Mouse (Mus musculus) 3T3-L1 (cell line): ENCODE results near the gene Ifngr2.

Experiments used
- DNase-seq: peaks from one replicate; pipeline ENCODE4 v3.0.0-alpha.2; 2015; ENCODE audit warnings: low read depth, low spot score

Gene Ifngr2

DNA sequence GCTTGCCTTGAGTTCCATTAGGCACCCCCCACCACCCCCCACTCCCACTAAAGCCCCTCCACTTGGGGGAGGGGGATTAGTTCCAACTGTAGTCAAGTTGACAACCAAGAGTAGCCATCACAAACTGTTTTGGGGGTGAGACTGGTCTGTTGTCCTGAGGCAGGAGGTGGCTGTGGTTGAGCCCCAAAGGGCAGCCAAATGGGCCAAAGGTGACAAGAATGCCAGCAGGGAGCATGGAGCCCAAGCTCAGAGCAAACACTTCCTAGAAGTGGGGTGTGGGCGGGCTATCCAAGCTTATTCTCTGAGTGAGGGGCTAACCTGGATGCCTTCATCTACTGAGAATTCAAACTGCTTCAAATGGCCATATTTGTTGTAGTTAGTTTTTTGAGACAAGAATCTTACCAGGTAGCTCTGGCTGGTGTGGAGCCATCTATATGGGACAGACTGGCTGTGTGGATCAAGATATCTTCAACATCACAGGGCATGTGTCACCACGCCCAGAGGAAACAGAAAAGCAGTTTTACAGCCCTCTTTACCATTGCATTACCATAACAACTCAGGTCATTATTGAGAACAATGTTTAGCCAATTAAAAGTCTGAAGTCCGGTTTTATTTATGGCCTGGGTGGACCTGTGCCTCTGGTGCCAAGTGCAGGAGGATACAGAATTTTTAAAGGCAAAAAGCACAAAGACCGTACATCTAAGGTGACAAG is 17.9 kb downstream of the Ifngr2 start:
- DNase-seq = no peak

DNA sequence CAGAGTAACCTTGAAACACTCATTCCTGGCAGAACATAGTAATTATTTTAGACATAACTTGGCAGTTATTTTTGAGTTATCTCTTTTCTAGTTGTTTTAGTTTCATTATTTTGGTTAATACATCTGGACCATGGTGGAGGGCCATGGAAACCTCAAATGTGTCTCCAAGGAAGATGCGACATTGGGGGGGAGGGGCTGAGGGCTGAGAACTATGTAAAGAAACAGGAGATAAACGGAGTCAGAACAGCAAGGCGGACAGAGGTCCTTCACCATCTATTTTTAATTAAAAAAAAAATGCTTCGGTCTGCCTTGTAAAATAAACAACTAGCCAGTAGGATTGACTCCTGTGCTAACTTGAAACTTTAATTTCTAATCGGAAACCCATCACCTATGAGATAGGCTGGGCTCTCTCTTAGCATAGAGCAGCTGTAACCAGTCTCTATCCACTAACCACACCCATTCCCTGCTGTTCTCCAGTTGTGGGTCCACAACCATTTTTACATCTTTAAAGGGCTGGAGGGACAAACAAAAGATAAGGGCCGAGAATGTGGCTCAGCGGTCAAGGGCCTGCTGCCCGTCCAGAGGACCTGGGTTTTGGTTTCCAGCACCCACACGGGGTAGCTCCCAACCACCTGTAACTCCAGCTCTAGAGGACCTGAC is 18.6 kb downstream of the Ifngr2 start:
- DNase-seq = no peak

DNA sequence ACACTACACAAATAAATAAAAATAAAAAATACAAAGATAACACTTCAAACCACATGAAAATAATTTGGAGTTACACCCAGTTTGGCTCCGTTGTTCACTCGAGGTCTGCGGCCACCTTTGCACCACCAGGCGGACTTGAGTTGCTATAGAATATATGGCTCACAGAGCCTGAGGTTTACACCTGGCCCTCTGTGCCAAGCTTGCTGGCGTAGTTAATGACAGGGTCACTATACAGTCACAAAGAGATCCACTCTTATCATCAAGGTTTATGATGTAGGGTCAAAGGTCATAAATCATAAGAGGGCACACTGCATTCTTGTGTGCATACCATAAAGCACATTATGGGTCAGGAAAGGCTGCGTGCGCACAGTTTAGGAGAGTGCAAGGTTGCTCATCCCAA is 19.1 kb downstream of the Ifngr2 start:
- DNase-seq = no peak

DNA sequence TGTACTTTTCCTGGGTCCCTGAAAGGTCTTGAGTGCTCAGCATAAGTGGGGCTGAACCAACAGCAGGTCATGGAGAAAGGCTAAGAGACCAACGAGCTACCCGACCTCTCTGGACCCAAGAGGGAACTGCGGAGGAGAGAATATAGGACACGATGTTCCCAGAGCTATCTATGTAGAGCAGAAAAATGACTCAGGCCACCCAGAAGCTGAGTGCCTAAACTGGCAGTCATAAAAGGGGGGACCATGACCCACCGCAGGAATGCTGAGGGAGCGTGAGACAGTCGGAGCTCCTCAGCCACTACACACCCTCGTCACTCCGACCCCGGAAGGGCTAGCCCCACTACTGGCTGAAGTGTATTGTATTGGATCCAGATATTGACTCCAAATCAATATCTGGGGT is 22.1 kb downstream of the Ifngr2 start:
- DNase-seq = no peak

DNA sequence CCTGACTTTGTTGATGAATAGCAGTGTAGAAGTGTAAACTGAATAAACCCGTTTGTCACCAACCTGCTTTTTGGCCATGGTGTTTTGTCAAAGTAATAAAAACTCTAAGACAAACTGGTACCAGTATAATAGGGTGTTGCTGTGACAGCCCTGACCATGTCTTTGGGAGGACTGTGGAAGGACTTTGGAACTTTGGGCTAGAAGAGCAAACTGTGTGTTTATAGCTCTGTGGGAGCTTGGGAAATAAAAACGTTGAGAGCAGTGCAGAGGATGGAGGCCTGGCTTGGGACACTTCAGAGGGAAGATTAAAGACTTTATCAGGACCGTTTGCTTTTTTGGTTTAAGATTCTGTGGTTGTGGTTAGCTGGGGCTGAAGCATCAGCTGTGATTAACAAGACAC is 24.2 kb downstream of the Ifngr2 start:
- no peak for DNase-seq

DNA sequence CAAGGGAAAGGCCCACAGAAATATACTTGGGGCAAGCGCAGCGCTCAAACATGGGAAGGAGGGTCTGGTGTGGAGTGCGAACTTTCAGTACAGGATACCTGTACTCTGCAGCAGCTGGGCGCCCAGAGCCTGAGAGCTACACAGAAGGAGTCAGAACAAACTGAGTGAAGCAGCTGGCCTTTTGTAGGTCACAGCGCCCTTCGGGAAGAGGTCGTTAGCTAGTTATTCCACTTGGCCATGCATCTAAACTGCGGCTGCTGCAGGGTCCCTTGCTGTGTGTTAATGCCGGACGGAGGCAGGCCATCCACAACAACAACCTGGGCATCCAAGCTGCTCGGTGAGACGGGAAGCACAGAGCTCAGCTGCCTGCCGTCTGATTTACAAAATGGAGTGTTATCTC is 28.3 kb downstream of the Ifngr2 start:
- DNase-seq = no peak

DNA sequence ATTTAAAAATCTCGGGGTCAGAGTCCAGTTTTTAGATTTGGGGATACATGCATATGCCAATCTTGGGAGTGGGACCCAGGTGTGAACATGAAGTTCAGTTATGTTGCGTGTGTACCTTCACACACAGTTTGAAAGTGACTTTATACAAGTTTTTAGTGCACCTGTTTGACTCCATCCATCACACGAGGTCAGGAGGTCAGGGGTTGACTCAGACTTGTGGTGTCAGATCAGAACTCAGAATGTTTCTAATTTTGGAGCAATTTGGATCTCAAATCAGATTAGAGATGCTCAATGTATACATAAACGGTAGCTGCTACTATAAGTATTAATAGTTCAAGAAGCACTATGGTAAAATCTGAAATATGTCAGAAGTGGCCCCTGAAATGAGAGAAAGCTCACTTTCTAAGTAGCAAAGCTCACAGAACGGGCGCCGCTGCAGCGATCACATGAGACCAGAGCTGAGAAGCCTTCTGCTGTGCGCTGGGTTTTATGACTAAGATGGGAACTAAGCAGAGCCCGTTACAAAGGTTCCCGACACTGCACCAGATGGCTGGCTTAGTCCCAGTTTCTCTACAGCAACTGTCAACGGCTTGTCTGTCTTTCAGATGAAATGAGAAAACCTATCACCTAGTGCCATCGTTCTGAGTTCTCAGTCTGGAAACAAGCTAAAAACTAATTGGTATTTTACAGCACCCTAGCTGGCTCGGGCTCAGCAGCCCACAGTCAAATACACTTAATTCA is 32.3 kb downstream of the Ifngr2 start:
- no peak for DNase-seq

DNA sequence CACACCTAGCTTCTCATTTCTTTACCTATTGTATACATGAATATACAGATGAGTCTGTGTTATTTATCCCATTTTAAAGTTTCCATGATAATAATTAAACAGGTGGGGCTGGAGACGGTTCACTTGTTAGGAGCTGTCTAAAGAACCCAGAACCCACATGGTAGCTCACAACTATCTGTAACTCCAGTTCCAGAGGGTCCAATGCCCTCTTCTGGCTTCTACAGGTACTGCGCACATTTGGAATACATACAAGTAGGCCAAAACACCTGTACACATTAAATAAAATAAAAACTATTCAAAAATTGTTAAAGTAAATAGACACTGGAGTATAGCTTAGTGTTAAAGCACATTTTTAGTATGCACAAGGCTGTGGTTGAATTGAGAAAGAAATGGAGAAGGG is 35.4 kb downstream of the Ifngr2 start:
- DNase-seq = peak; percentile 66

DNA sequence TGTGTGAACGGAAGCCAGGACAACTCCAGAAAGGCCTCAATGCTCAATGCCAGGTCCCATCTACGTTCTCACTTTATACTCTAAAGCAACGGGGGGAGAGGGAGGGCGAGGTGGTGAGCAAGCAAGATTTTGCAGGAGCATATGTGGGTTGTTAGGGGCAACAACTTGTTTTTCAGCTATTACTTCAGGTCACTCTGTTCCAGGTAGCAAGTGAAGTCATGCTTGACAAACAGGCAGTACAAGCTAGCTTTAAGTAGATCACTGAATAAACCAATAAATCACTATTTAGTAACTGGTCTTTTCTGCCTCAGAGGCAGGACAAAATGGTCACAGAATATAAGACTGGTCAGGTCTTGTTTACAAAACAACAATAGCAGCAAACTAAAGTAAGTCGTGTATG is 38.7 kb downstream of the Ifngr2 start:
- no peak for DNase-seq

DNA sequence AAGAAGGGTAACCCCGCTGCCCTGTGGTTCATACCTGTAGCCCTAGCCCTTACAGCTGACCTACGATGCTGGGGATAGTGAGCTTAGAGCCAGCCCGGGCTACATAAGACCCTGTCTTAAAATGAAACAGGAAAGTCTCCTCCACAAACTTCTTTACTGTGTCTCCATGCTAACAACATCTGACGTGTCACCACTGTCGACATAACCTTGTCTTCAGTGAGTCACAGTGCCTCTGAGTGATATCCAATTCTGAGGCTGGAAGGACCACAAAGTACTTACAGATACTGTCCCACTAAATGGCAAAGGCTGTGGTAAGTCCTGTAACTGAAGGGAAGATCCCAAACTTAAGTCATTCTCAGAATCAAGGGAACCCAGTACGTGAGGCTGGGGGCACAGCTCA is 39.4 kb downstream of the Ifngr2 start:
- no peak for DNase-seq

DNA sequence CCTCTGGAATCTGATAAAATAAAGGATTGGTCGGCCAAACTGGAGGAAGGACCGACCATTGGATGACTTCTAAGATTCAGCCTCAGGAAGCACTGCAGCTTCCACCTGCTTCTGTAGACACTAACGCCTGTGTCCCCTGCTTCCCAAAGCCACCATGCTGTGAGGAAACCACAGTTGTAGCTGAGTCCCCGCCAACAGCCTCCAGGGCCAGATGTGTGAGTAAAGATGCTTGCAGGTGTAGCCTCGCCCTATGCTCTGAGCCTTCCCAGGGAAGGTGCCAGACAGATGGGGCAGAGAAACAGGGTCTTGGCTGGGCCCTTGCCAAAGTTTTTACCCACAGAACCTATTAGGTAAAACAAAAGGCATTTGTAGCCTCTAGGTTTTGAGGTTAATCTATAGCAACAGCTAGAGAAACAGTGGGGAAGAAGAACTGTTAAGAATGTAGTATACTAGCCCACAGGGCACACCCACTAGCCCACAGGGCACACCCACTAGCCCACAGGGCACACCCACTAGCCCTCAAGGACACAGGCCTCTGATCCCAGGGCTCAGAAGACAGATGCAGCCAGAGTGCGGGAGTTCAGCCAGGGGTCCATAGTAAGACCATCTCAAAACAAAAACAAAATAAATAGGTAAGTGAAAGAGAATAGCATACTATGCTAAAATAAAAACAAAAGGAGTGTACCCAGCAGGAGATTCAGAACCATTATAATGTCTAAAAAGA is 41.0 kb downstream of the Ifngr2 start:
- no peak for DNase-seq

DNA sequence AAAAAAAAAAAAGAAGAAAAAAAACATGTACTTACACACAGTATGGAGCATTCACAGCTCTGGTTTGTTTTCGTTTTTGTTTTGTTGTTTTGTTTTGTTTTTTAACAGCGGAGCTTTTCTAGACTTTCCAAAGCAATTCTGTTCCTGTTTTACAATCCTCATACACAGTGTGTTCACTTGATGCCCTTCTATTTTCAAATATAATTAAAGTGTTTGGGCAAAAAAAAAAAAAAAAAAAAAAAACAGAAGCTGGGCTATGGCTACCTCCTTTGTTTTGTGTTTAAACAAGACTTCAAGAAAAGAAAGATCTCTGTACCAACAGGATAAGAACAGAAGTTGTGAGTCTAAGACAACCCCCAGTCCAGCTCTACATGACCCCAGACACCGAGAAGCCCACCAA is 41.8 kb downstream of the Ifngr2 start:
- no peak for DNase-seq

DNA sequence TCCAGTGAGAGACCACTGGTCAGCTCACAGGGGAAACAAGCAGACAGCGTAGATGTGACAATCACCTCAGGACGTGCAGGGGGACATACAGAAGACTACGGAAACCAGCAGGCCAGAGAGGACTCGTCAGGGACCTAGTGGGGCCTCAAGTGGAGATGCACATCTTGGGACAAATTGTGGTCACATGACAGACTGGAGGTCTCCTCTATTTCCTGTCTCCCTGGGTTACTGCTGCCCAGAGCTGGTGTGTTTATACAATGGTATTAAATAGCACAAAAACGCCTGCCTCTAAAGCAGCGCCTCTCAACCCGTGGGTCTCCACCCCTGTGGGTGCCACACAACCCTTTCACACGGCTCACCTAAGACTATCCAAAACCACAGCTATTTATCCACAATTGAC is 45.3 kb downstream of the Ifngr2 start:
- no peak for DNase-seq

DNA sequence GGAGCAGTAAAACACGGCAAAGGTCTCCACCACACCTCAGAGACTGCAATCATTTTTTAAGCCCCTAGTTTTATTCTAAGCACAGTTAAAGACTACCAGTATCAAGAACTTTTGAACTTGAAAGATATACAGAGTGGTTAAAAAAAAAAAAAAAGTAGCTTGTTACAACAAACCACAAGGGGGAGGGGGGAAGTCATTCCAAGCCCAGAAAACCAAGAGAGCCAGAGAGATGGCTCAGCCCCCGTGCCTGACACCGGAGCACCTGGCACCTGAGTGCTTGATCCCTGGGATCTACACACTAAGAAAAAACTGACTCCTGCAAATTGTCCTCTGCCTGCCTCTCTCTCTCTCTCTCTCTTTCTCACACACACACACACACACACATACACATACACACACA is 46.4 kb downstream of the Ifngr2 start:
- DNase-seq = no peak

DNA sequence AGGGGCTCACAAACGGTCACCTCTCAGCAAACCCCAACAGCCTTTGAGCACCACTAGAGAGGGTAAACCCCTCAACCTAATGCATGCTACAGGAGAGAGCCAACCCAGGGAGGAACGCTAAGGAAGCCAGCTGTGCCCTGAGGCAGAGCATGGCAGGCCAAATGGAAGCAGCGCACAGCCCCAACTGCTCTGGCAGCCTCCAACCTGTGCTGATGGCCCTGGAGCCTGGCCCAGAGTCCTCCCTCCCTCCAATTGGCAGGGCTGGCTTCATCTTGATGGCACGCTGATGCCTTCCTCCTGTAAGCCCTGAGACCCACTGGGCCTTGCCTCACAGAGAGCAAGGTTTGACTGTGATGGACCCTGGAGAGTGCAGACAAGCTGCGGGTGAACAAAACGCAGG is 48.2 kb downstream of the Ifngr2 start:
- DNase-seq = no peak

DNA sequence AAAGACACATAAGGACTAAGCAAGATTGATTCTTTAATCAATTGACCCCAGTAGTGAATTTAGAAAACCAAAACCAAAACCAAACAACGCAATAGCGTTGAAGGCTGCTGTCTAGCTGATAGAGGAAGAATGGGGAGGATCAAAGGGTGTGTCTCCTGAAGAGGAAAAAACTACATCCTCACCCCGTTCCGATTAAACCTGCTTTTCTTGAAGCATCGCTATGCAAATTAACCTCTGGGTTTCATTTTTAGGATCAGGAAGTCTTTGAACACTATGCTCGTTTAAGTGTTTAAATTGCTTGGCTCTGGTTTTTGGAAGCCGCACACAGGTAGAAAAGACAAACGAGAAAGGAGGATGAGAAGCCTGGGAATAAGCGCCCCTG is 49.5 kb downstream of the Ifngr2 start:
- no peak for DNase-seq

DNA sequence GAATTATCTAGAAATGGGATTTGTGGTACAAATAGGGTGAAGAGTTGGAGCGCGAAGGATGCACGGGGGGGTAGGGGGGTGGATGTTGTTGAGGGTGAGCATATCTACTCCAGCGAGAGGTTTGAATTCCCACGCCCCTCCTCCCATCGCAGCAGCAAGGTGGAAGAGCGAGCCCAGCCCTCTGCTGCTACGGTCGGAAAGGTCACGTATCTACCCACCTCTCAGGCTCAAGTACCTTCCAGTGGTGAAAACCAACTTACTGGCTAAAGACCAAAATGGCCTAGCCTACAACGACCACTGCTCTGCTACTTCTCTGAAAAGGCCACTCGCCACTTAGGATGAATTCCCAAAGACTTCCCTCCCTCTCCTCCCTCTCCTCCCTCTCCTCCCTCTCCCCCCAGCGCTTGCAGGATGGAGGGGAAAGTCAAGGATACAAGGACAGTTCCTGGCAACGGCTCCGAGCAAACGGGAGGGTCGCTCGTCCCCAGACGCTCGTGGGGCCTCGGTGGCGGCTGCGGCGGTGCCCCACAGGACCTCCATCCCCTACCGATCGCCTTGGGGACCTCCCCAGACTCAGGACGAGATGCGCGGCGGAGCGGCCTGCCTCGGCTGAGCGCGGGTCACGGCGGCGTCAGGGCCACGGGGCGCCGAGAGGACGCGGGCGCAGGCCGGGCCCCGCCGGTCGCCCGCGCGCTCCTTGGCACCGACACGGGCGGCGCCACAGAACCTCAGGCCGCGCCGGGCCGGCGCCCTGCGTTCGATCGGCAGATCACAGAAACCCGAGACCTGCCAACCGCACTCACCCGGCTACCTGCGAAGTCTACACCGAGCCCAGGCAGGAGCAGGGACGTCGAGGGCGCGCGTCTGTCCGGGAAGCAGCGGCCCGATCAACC is 50.2 kb downstream of the Ifngr2 start:
- DNase-seq = peak; percentile 44

DNA sequence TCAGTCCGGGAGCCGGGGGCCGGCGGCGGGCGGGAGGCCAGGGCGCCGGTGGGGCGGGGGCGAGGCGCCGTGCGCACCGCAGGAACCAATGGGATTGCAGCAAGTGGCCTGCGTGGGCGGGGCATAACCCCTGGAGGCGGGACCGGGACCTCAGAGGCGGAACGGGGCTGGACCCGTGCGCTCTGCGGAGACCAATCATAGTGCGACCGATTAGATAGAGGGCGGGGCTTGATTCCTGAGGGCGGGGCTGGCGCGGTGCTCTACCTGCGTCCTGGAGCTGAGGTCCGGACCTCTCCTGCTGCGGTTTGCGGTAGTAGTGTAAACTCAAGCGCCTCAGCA is 50.8 kb downstream of the Ifngr2 start, which contains the start of gene Tmem50b:
Gene Tmem50b, minus strand, starts transcription at position 129 of the 339 bp plus-strand sequence.
- DNase-seq = peak; percentile 97

DNA sequence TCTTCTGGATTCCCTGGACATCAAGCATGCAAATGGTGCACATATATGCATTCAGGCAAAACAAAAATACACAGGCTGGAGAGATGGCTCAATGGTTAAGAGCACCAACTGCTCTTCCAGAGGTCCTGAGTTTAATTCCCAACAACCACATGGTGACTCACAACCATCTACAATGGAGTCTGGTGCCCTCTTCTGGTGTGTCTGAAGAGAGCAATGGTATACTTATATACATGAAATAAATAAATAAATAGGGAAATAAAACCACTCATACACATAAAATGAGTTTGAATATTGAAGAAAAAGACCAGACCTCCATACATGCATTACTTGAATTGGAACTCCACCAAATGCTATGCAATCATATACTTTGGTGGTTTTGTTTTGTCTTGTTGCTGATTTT is 52.4 kb downstream of the Ifngr2 start:
- DNase-seq = peak; percentile 56

DNA sequence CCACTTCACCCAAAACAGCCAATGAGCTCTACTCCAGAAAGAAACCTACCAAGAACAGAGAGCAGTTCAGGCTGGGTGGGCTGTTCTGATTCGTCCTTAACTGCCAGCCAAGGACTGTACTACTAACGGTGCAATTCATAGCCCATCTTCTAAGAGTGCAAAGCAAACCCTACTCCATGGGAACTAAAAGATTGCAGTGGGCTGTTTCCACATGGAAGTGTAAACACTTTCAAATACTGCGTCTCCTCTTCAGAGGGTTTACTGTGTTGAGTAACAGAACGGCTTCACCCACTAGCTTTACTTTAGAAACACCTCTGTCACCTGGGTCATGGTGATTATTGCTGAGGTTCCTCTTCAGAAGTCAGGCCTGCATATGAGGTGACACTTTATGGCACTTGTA is 54.2 kb downstream of the Ifngr2 start:
- no peak for DNase-seq

DNA sequence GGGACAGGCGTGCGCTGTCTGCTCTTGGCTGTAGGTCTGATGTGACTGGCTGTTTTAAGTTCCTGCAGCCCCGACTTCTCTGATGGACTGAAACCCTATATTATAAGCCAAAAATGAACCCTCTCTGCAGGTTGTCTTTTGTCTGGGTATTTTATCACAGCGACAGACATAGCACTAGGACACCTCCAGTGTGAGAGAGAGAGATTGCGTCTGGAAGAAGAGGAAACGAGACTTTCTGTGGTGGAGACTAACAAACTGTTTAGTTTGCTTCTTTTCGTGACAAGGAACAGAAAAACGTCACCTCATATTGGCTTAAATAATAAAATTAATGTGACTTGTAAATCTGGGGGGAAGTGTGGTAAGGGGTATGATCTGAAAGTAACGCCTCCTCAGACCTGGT is 54.8 kb downstream of the Ifngr2 start:
- DNase-seq = no peak
